Mouse (Mus musculus) olfactory bulb, adult 2 months (tissue): Measurements from ENCODE around the gene Slc9b2.

ENCODE experiments used
- CTCF ChIP-seq: fragments of 200-500 bp; IDR thresholded peaks from 2 replicates; pipeline ENCODE4 v1.5.1; 2012; ENCODE audit warnings: low read depth, mild to moderate bottlenecking, low read length, moderate library complexity; ENCODE audit not compliant: insufficient read depth
- POLR2A ChIP-seq: fragments of 200-500 bp; IDR thresholded peaks from 2 replicates; pipeline ENCODE4 v1.6.1; 2012; ENCODE audit warnings: mild to moderate bottlenecking, low read depth, low read length, moderate library complexity; ENCODE audit not compliant: insufficient read depth

GRCm38 (mm10) chr3:135324354-135324753 lies 16.9 kb downstream of the Slc9b2 start:
- TF ChIP-seq CTCF (no peak), POLR2A (no peak)
